Mouse (Mus musculus): ENCODE data around the gene Zfp280c.
A peak's percentile ranks its signal among the peaks of the same experiment; 100 is the strongest.

GRCm38 (mm10) chrX:48637032-48637431 is 42.7 kb upstream of the Zfp280c start:
- TF ChIP-seq CTCF (IDR thresholded peaks at IDR 0.05), result peak; percentile 30; the same call in 1 of the 2 replicates
- TF ChIP-seq EP300 (IDR thresholded peaks at IDR 0.05), result no peak
